Mouse (Mus musculus) heart, embryonic 13.5 days (tissue): ENCODE measurements around the gene Rsph3b. TPM values are rescaled to one million over a fixed set of nuclear protein-coding genes. Genes with fewer than 3 reads are reported as not detected.
"Not testable (repeated sequence)": the region's sequence is repeated elsewhere in the genome, so short reads cannot be mapped to it uniquely, and the experiment has no call there.

Experiments
- ATAC-seq: fragments of 200-750 bp; cut with Nextera tagmentation; 2 replicates; pipeline ENCODE4 v1.8.0; 2017; ENCODE audit warnings: moderate TSS enrichment; ENCODE audit not compliant: insufficient number of reproducible peaks, low FRiP score, low TSS enrichment; ENCODE audit errors: extremely low read depth
- H3K27ac ChIP-seq: fragments of 300-500 bp; sonication (generic); replicated peaks from 2 replicates; pipeline ENCODE4 v1.5.1; 2015; ENCODE audit warnings: moderate library complexity, mild to moderate bottlenecking, inconsistent platforms
- H3K27me3 ChIP-seq: fragments of 300-500 bp; sonication (generic); replicated peaks from 2 replicates; pipeline ENCODE4 v1.6.1; 2015; ENCODE audit warnings: mild to moderate bottlenecking, inconsistent platforms
- H3K36me3 ChIP-seq: fragments of 300-500 bp; sonication (generic); 2 replicates; pipeline ENCODE4 v1.6.1; 2015; ENCODE audit warnings: mild to moderate bottlenecking, inconsistent platforms
- H3K4me1 ChIP-seq: fragments of 300-500 bp; sonication (generic); 2 replicates; pipeline ENCODE4 v1.6.1; 2015; ENCODE audit warnings: inconsistent platforms
- H3K4me2 ChIP-seq: fragments of 300-500 bp; sonication (generic); 2 replicates; pipeline ENCODE4 v1.6.1; 2015; ENCODE audit warnings: inconsistent platforms, mild to moderate bottlenecking, moderate library complexity
- H3K4me3 ChIP-seq: fragments of 300-500 bp; sonication (generic); 2 replicates; pipeline ENCODE4 v1.5.1; 2015; ENCODE audit warnings: moderate library complexity, mild to moderate bottlenecking, inconsistent platforms
- H3K9ac ChIP-seq: fragments of 300-500 bp; sonication (generic); 2 replicates; pipeline ENCODE4 v1.6.1; 2015; ENCODE audit warnings: inconsistent platforms, mild to moderate bottlenecking, moderate library complexity
- H3K9me3 ChIP-seq: fragments of 300-500 bp; sonication (generic); 2 replicates; pipeline ENCODE4 v1.6.1; 2016; ENCODE audit warnings: inconsistent platforms
- WGBS: fragments of 180-500 bp; shearing (Covaris S2); methylation state at CpG from one replicate; pipeline ENCODE4 v1.1.7; 2015; ENCODE audit warnings: mixed read lengths; 5-methylcytosine and 5-hydroxymethylcytosine counted together
- polyA plus RNA-seq: library from polyadenylated mRNA; unstranded; fragments of >200 nt; fragmentation: Nextera tagmentation; extraction: Ambion mirVana; gene quantifications from 2 replicates; pipeline ENCODE4 v1.2.1, GENCODE M21; 2015

The Rsph3b gene
- polyA plus RNA-seq, 1 experiment from 2014 or later = 52.5 TPM

GRCm38 (mm10) chr17:6970334-6970733 is 21.9 kb upstream of the Rsph3b start, which contains the start of gene Rnaset2b:
Gene Rnaset2b (plus strand): TSS chr17:6970634.
- not testable (repeated sequence) for H3K36me3 ChIP-seq, H3K9me3 ChIP-seq, H3K4me2 ChIP-seq, H3K4me3 ChIP-seq, H3K27me3 ChIP-seq, H3K9ac ChIP-seq, ATAC-seq, H3K27ac ChIP-seq, H3K4me1 ChIP-seq
- no CpG with 5 or more reads among the region's 8 CpGs for WGBS

GRCm38 (mm10) chr17:6967673-6968072 is 19.2 kb upstream of the Rsph3b start:
- 25% methylated on average over 1 of the region's 1 CpGs for WGBS
- ATAC-seq, H3K9ac ChIP-seq, H3K4me1 ChIP-seq, H3K4me2 ChIP-seq, H3K9me3 ChIP-seq, H3K36me3 ChIP-seq, H3K27ac ChIP-seq, H3K27me3 ChIP-seq, H3K4me3 ChIP-seq: not testable (repeated sequence)

GRCm38 (mm10) chr17:6965364-6965763 is 16.9 kb upstream of the Rsph3b start:
- not testable (repeated sequence) for H3K4me3 ChIP-seq, H3K9me3 ChIP-seq, H3K4me2 ChIP-seq, H3K4me1 ChIP-seq, H3K27ac ChIP-seq, ATAC-seq, H3K9ac ChIP-seq, H3K36me3 ChIP-seq, H3K27me3 ChIP-seq
- 16% methylated on average over 6 of the region's 6 CpGs for WGBS

GRCm38 (mm10) chr17:6962936-6963335 is 14.5 kb upstream of the Rsph3b start:
- H3K4me3 ChIP-seq, ATAC-seq, H3K4me2 ChIP-seq, H3K9me3 ChIP-seq, H3K4me1 ChIP-seq, H3K9ac ChIP-seq, H3K36me3 ChIP-seq, H3K27me3 ChIP-seq, H3K27ac ChIP-seq: not testable (repeated sequence)
- 55% methylated on average over 4 of the region's 4 CpGs for WGBS

- not testable (repeated sequence) for H3K27ac ChIP-seq
Observed at GRCm38 (mm10) chr17:6962339-6962738, 13.9 kb upstream of the Rsph3b start.

GRCm38 (mm10) chr17:6961181-6962000 is 12.9 kb upstream of the Rsph3b start:
- not testable (repeated sequence) for H3K9me3 ChIP-seq, H3K4me1 ChIP-seq, H3K27ac ChIP-seq, H3K36me3 ChIP-seq, H3K9ac ChIP-seq, H3K27me3 ChIP-seq
- peak; percentile 100 for ATAC-seq
- peak overlapping the region; percentile 60 for H3K4me3 ChIP-seq
- H3K4me2 ChIP-seq = peak overlapping the region; percentile 61
- WGBS = 0% methylated on average over 20 of the region's 48 CpGs

More at GRCm38 (mm10) chr17:6962339-6962738, 13.9 kb upstream of the Rsph3b start:
- H3K36me3 ChIP-seq, ATAC-seq, H3K4me3 ChIP-seq, H3K27me3 ChIP-seq, H3K9me3 ChIP-seq, H3K9ac ChIP-seq, H3K4me2 ChIP-seq, H3K4me1 ChIP-seq: not testable (repeated sequence)
- 55% methylated on average over 4 of the region's 6 CpGs for WGBS

GRCm38 (mm10) chr17:6960776-6961175 is 12.3 kb upstream of the Rsph3b start, which contains the start of gene Tagap1:
Gene Tagap1 (minus strand): TSS chr17:6961156.
- H3K36me3 ChIP-seq, H3K4me1 ChIP-seq, H3K27me3 ChIP-seq, ATAC-seq, H3K9me3 ChIP-seq: not testable (repeated sequence)
- Histone ChIP-seq H3K4me2 (peak within 1 kb of the TSS; percentile 66), H3K27ac (peak within 1 kb of the TSS; percentile 54), H3K9ac (peak within 1 kb of the TSS; percentile 85), H3K4me3 (peak within 1 kb of the TSS; percentile 60)
- WGBS = under 1% methylated on average over 38 of the region's 51 CpGs

- not testable (repeated sequence) for H3K9me3 ChIP-seq, H3K27me3 ChIP-seq, ATAC-seq, H3K36me3 ChIP-seq, H3K27ac ChIP-seq, H3K4me1 ChIP-seq
- H3K4me2 ChIP-seq = peak overlapping the region; percentile 66
- 1% methylated on average over 12 of the region's 12 CpGs for WGBS
- H3K4me3 ChIP-seq = peak overlapping the region; percentile 60
- peak overlapping the region; percentile 85 for H3K9ac ChIP-seq
Observed at GRCm38 (mm10) chr17:6960349-6960748, 11.9 kb upstream of the Rsph3b start.

GRCm38 (mm10) chr17:6959543-6960259 is 11.2 kb upstream of the Rsph3b start:
- peak overlapping the region; percentile 60 for H3K4me3 ChIP-seq
- ATAC-seq, H3K27me3 ChIP-seq, H3K9me3 ChIP-seq, H3K36me3 ChIP-seq, H3K27ac ChIP-seq, H3K4me1 ChIP-seq: not testable (repeated sequence)
- peak overlapping the region; percentile 66 for H3K4me2 ChIP-seq
- 56% methylated on average over 5 of the region's 6 CpGs for WGBS
- 0 out of 2 replicates have a peak overlapping the region, but pooled peaks have one; percentile 61 for H3K9ac ChIP-seq

GRCm38 (mm10) chr17:6958881-6959280 is 10.4 kb upstream of the Rsph3b start:
- H3K9ac ChIP-seq, ATAC-seq, H3K9me3 ChIP-seq, H3K4me2 ChIP-seq, H3K27ac ChIP-seq, H3K27me3 ChIP-seq, H3K36me3 ChIP-seq, H3K4me3 ChIP-seq, H3K4me1 ChIP-seq: not testable (repeated sequence)
- 88% methylated on average over 7 of the region's 8 CpGs for WGBS

GRCm38 (mm10) chr17:6948769-6949228 is 317 bp upstream of the Rsph3b start:
- H3K4me3 ChIP-seq = peak overlapping the region; percentile 65
- peak overlapping the region; percentile 67 for H3K4me2 ChIP-seq
- not testable (repeated sequence) for H3K36me3 ChIP-seq, H3K27me3 ChIP-seq, H3K9me3 ChIP-seq, H3K4me1 ChIP-seq
- 12% methylated on average over 9 of the region's 9 CpGs for WGBS
- ATAC-seq = 0 out of 2 replicates have a peak, but pooled peaks have one; percentile 3
- H3K27ac ChIP-seq = peak overlapping the region; percentile 94
- peak overlapping the region; percentile 84 for H3K9ac ChIP-seq
